Mouse (Mus musculus): ENCODE measurements at regions not wholly inside any gene's neighbourhood (a gene's known extent, or its start where the extent isn't known, plus 50 kb on each side); places are given as distances from the start of the nearest gene placed in this dataset.
"Not testable (repeated sequence)": the region's sequence is repeated elsewhere in the genome, so short reads cannot be mapped to it uniquely, and the experiment has no call there.

DNA sequence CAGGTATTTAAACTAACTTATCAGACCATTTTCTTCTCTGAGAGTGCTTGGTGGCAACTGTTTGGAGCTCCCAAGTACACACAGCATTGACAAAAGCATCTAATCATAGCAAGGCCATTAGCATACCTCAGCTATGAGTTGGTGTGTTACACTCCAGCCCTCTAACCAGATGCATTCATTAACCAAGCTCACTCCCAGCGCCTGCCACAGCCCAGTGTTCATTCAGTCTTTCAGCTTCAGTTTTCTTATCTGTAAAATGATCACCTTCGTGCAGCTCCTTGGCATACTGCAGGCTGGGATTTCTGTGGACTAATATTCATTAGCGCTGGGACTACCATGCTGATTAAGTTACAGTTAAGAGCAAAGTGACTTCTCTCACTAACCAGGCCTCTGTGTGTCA lies 611.7 kb downstream of the Fam19a2 start:
- H3K4me1 ChIP-seq (replicated peaks; ENCODE audit: control insufficient read depth, insufficient read depth, low read length), result no peaks in the 10 kb centered on the region; the same call in 1 of the 2 replicates
- 34% methylated on average over 3 of the region's 3 CpGs for WGBS

GRCm38 (mm10) chr10:123875882-123876281 lies 612.1 kb downstream of the Fam19a2 start:
- ATAC-seq, result no peak; the same call in 1 of the 2 replicates
- no peaks in the 10 kb centered on the region; the same call in 1 of the 2 replicates for H3K4me1 ChIP-seq (replicated peaks; ENCODE audit: control insufficient read depth, insufficient read depth, low read length)
- no peak overlapping the region for H3K4me3 ChIP-seq (replicated peaks; ENCODE audit: low read length)
- no peak overlapping the region for H3K9ac ChIP-seq (replicated peaks; ENCODE audit: low read depth, low read length)
- 37% methylated on average over 5 of the region's 5 CpGs for WGBS
- no peak overlapping the region for H3K4me2 ChIP-seq (ENCODE audit: low read length)
- no peaks in the 10 kb centered on the region for H3K9me3 ChIP-seq (ENCODE audit: control insufficient read depth, low read length)
- H3K27me3 ChIP-seq (replicated peaks; ENCODE audit: control insufficient read depth, insufficient read depth, low read length), result no peaks in the 10 kb centered on the region
- no peak overlapping the region for H3K27ac ChIP-seq (ENCODE audit: low read length)
- H3K36me3 ChIP-seq (ENCODE audit: control insufficient read depth, insufficient read depth), result no peaks in the 10 kb centered on the region

More for the DNA sequence above, 611.7 kb downstream of the Fam19a2 start:
- no peaks in the 10 kb centered on the region for H3K9me3 ChIP-seq (ENCODE audit: control insufficient read depth, low read length)
- no peaks in the 10 kb centered on the region for H3K36me3 ChIP-seq (ENCODE audit: control insufficient read depth, insufficient read depth)
- H3K9ac ChIP-seq (replicated peaks; ENCODE audit: low read depth, low read length), result no peak overlapping the region
- no peak overlapping the region for H3K4me3 ChIP-seq (replicated peaks; ENCODE audit: low read length)
- ATAC-seq, result no peak
- H3K27me3 ChIP-seq (replicated peaks; ENCODE audit: control insufficient read depth, insufficient read depth, low read length), result no peaks in the 10 kb centered on the region
- no peak overlapping the region for H3K27ac ChIP-seq (ENCODE audit: low read length)
- no peak overlapping the region for H3K4me2 ChIP-seq (ENCODE audit: low read length)

GRCm38 (mm10) chr10:123888681-123889172 lies 624.9 kb downstream of the Fam19a2 start:
- no peak overlapping the region for H3K4me3 ChIP-seq (replicated peaks; ENCODE audit: low read length)
- 72% methylated on average over 3 of the region's 3 CpGs for WGBS
- no peaks in the 10 kb centered on the region for H3K27me3 ChIP-seq (replicated peaks; ENCODE audit: control insufficient read depth, insufficient read depth, low read length)
- no peak overlapping the region for H3K27ac ChIP-seq (ENCODE audit: low read length)
- no peak for ATAC-seq
- no peaks in the 10 kb centered on the region for H3K4me1 ChIP-seq (replicated peaks; ENCODE audit: control insufficient read depth, insufficient read depth, low read length)
- H3K9ac ChIP-seq (replicated peaks; ENCODE audit: low read depth, low read length), result no peak overlapping the region
- H3K36me3 ChIP-seq (ENCODE audit: control insufficient read depth, insufficient read depth), result no peaks in the 10 kb centered on the region
- H3K4me2 ChIP-seq (ENCODE audit: low read length), result no peak overlapping the region
- no peaks in the 10 kb centered on the region for H3K9me3 ChIP-seq (ENCODE audit: control insufficient read depth, low read length)

- no peaks in the 10 kb centered on the region for H3K4me1 ChIP-seq (replicated peaks; ENCODE audit: control insufficient read depth, insufficient read depth, low read length)
- H3K27me3 ChIP-seq (replicated peaks; ENCODE audit: control insufficient read depth, insufficient read depth, low read length), result no peaks in the 10 kb centered on the region
- no peak overlapping the region for H3K4me2 ChIP-seq (ENCODE audit: low read length)
- H3K9ac ChIP-seq (replicated peaks; ENCODE audit: low read depth, low read length), result no peak overlapping the region
- no peak for ATAC-seq
- no peak overlapping the region for H3K4me3 ChIP-seq (replicated peaks; ENCODE audit: low read length)
- no peak overlapping the region for H3K27ac ChIP-seq (ENCODE audit: low read length)
- no peaks in the 10 kb centered on the region for H3K9me3 ChIP-seq (ENCODE audit: control insufficient read depth, low read length)
- no peaks in the 10 kb centered on the region for H3K36me3 ChIP-seq (ENCODE audit: control insufficient read depth, insufficient read depth)
Observed at GRCm38 (mm10) chr10:123919054-123919453, 655.3 kb downstream of the Fam19a2 start.

- no peaks in the 10 kb centered on the region for H3K4me1 ChIP-seq (replicated peaks; ENCODE audit: control insufficient read depth, insufficient read depth, low read length)
- 74% methylated on average over 1 of the region's 1 CpGs for WGBS
- no peaks in the 10 kb centered on the region for H3K36me3 ChIP-seq (ENCODE audit: control insufficient read depth, insufficient read depth)
- no peaks in the 10 kb centered on the region for H3K9me3 ChIP-seq (ENCODE audit: control insufficient read depth, low read length)
- no peak for ATAC-seq
- no peak overlapping the region for H3K9ac ChIP-seq (replicated peaks; ENCODE audit: low read depth, low read length)
- H3K4me2 ChIP-seq (ENCODE audit: low read length), result no peak overlapping the region
- no peaks in the 10 kb centered on the region for H3K27me3 ChIP-seq (replicated peaks; ENCODE audit: control insufficient read depth, insufficient read depth, low read length)
- H3K27ac ChIP-seq (ENCODE audit: low read length), result no peak overlapping the region
- no peak overlapping the region for H3K4me3 ChIP-seq (replicated peaks; ENCODE audit: low read length)
Observed at GRCm38 (mm10) chr10:123929955-123930354, 666.2 kb downstream of the Fam19a2 start.

- H3K4me2 ChIP-seq (ENCODE audit: low read length); H3K27me3 ChIP-seq (replicated peaks; ENCODE audit: control insufficient read depth, insufficient read depth, low read length); H3K4me1 ChIP-seq (replicated peaks; ENCODE audit: control insufficient read depth, insufficient read depth, low read length); H3K27ac ChIP-seq (ENCODE audit: low read length); H3K36me3 ChIP-seq (ENCODE audit: control insufficient read depth, insufficient read depth); H3K9ac ChIP-seq (replicated peaks; ENCODE audit: low read depth, low read length); H3K9me3 ChIP-seq (ENCODE audit: control insufficient read depth, low read length); H3K4me3 ChIP-seq (replicated peaks; ENCODE audit: low read length); ATAC-seq: not testable (repeated sequence)
- WGBS, result 21% methylated on average over 4 of the region's 4 CpGs
Observed at GRCm38 (mm10) chr10:123938732-123939131, 674.9 kb downstream of the Fam19a2 start.

Measured in forebrain, embryonic 16.5 days (tissue).